Mouse (Mus musculus) kidney, adult 2 months (tissue): ENCODE results near the gene Pomp.

Experiments
- CTCF ChIP-seq: fragments of 200-500 bp; conservative IDR thresholded peaks from 2 replicates; pipeline ENCODE4 v1.5.1; 2011; ENCODE audit warnings: low read depth, mild to moderate bottlenecking, control low read depth, low read length, moderate library complexity, mixed read lengths; ENCODE audit not compliant: insufficient read depth, insufficient read length
- POLR2A ChIP-seq: fragments of 200-500 bp; IDR thresholded peaks from one replicate; pipeline ENCODE4 v1.6.1; 2011; ENCODE audit warnings: low read depth, low read length, control low read depth

GRCm38 (mm10) chr5:147839418-147839817 is 20.8 kb upstream of the Pomp start:
- TF ChIP-seq CTCF (no peak), POLR2A (no peak)
